Mouse (Mus musculus): ENCODE measurements at regions not wholly inside any gene's neighbourhood (a gene's known extent, or its start where the extent isn't known, plus 50 kb on each side); places are given as distances from the start of the nearest gene placed in this dataset.

DNA sequence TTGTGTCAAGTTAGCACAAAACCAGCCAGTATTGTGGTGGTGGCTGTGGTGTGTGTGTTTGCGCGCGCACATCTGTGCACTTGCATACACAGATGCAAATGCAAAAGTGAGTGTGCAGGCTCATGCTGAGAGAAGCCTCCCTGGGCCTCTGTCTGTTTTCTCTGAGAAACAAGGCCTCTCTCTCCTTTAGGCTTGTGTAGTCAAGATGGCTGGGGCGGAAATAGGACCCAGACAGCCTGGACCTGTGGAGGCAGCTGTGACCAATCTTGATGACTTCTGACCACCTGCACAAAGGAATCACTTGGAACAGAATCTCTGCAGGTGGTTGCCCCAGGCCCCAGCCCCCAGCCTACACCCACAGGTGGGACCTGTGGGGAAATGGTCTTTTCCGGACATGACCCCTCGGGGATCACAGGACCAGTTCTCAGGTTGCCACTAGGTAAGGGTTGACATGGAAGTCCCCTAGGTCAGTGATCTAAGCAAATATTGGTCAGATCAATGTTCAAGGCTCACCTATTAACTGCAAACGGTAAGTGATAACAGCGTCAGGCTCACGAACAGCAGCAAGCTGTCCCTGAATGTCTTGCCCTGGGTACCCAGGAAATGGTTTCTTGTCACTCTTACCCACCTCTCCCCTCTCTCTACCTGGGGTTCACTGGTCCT is 93.8 kb upstream of the Mgme1 start:
- no peak for TF ChIP-seq POLR2A (IDR thresholded peaks at IDR 0.05; ENCODE audit: control insufficient read depth, low read depth, low read length)
- TF ChIP-seq CTCF (IDR thresholded peaks at IDR 0.05; ENCODE audit: control insufficient read depth, insufficient read depth, insufficient replicate concordance, low read depth, low read length), result no peak

All from testis, adult 2 months (tissue).